Mouse (Mus musculus) cerebellum, adult 2 months (tissue): ENCODE measurements at regions not wholly inside any gene's neighbourhood (a gene's known extent, or its start where the extent isn't known, plus 50 kb on each side); places are given as distances from the start of the nearest gene placed in this dataset.

Experiments used
- CTCF ChIP-seq: fragments of 200-500 bp; IDR thresholded peaks from 2 replicates; pipeline ENCODE4 v1.5.1; 2011; ENCODE audit warnings: low read depth, mild to moderate bottlenecking, control low read depth, low read length, moderate library complexity, borderline replicate concordance; ENCODE audit not compliant: insufficient read depth
- POLR2A ChIP-seq: fragments of 200-500 bp; IDR thresholded peaks from 2 replicates; pipeline ENCODE4 v1.6.1; 2011; ENCODE audit warnings: low read length, control low read depth, borderline replicate concordance; ENCODE audit not compliant: insufficient read depth

- no peak for TF ChIP-seq CTCF
- TF ChIP-seq POLR2A = no peak
These were observed 537.7 kb downstream of the Bnc2 start for GRCm38 (mm10) chr4:84137171-84137919.
